Mouse (Mus musculus) naive thymus-derived CD4-positive, alpha-beta T cell, adult 2 months (primary cell): Measurements from ENCODE around the gene Kcng3.

Experiments
- DNase-seq: peaks from one replicate; pipeline ENCODE4 v3.0.0-alpha.2; 2011; ENCODE audit warnings: low read depth

The Kcng3 gene

DNA sequence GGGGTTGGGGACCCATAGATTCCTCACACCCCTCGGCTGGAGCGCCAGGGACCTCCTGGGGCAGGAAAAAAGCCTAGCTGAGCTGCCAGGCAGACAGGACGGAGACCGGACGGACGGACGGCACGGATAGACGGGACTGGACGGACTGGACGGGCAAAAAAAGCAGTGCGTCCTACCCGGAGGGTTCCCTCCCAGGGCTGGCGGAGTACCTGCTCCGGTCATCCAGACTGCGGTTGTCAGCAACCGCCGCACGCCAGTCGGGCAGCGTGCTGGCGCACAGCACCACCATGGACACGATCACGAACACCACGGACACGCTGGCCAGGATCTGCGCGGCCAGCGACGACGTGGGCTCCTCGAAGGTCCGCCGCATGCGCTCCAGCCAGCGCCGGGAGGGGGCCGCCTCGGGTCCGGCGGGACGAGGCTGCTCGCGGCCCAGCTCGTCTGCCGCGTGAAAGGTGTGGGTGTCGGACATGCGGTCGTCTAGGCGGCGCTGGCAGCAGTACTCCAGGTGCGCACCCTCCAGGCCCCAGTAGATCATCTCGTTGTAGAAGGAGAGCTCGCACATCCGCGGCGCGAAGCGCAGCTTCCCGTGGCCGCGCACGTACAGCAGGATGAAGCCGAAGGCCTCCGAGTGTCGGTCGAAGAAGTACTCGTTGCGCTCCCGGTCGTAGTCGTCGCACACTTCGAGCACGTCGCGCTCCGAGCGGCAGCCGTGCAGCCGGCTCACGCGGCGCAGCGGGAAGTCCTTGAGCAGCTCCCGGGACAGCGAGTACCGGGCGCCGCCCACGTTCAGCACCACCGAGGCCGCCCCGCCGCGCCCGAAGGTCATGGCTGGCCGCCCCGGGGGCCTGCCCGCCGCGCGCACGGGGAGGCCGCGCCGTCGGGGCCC, 662 bp downstream of the Kcng3 start:
- peak; percentile 62 for DNase-seq

GRCm38 (mm10) chr17:83613907-83614306, 17.8 kb downstream of the Kcng3 start:
- DNase-seq, result no peak

DNA sequence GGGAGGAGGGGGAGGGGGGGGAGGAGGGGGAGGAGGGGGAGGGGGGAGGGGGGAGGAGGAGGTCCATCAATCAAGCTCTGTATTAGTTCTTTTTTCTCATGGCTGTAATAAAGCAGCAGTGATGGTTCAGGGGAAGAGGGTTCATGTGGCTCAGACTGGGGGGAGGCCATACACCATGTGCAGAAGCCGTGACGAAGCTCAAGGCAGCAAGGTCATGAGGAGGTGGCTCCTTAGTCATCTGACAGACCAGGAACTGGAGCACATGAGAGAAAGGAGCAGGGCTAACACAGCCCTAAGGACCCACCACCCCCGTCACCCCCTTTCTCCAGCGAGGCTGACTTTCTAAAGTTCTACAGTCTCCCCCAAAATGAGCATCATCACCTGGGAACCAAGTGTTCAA, 22.2 kb downstream of the Kcng3 start:
- DNase-seq, result no peak

DNA sequence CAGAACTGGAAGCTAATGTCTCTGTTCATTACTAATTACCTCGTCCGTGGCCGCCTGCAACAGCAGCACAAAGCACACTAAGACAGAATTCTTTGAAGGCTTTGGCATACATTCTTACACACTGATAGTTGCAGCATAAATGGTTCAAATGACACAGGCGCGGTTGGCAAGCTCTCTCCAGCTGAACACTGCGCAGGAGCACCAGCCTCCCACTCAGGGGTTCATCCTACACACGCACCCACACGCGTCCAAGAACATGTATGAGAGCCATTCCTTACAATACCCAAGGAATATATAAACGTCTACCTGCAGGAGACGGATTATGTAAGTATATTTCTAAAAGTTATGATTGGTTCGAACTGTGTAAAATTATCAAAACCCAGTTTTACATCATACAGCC, 30.7 kb downstream of the Kcng3 start:
- DNase-seq, result no peak

DNA sequence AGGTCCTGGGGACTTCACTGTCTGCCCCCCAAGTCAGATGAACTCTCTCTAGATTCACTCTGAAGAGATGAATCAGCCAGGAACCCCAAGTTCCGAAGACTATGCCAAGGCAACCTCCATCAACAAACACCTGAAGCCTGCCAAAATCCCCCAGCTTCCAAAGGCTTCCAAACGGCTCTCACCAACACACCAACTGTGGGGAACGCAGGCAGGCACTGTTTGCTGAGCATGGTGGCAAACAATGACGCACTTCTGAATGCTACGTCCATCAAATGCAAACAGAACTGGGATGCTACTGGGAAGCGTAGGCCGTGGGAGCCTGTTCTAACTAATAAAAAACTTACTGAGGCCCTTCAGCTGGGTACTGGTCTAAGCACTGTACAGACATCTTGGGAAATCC, 35.7 kb downstream of the Kcng3 start:
- no peak for DNase-seq

DNA sequence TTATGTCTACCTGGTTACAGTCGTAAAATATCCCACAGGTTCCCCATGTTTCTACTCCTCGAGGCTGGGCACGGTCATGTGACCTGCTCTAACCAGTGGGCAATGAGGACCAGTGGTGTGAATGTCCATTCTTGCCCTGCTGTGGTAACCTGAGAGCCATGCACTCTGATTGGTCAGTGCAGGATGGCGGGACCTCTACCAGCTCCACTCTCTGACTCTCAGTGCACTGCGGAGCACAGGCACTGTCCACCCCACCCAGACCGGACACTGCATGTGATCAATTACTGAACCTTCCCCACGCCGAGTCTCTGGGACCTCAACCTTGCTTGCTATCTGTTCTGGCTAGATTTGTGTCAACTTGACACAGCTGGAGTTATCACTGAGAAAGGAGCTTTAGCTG, 37.2 kb downstream of the Kcng3 start:
- DNase-seq, result no peak

- peak; percentile 23 for DNase-seq
These were observed 38.3 kb downstream of the Kcng3 start for GRCm38 (mm10) chr17:83593396-83593795.

GRCm38 (mm10) chr17:83588663-83589341, 42.9 kb downstream of the Kcng3 start:
- DNase-seq, result peak; percentile 18

DNA sequence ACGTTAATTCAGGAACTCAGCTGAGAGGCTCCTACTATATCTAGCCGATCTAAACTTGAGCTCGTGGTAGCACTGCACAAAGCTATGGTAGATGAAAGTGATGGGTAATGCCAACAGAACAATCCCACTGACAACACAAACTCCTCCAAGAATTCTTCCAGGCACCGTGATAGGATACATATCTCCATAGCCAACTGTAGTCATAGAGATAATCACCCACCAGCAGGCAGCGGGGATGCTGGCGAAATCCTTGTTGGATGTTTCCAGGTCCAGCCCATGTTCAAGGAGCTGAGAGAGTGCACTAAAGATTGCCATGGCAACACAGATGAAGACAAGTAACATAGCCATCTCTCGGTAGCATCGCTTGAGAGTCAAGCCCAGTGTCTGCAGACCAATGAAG, 44.0 kb downstream of the Kcng3 start:
- no peak for DNase-seq

- no peak for DNase-seq
These were observed 49.1 kb downstream of the Kcng3 start for GRCm38 (mm10) chr17:83582585-83582984.

DNA sequence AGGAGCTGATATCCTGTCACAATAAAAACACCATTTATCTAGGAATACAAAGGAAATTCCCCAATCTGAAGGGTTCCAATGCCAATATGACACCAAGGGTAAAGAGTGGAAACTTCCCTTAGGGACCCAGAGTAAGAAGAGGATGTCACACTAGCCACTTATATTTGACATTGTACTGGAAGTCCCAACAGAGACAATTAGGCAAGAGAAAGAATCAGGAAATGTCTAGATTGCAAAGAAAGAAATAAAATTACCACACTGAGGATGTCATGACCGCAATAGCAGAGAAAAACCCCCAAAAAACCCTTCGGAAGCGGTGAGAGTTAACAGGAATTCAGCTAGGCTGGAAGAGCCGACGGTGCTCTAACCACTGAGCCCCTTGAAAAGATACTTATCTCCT, 51.0 kb downstream of the Kcng3 start:
- DNase-seq, result no peak

DNA sequence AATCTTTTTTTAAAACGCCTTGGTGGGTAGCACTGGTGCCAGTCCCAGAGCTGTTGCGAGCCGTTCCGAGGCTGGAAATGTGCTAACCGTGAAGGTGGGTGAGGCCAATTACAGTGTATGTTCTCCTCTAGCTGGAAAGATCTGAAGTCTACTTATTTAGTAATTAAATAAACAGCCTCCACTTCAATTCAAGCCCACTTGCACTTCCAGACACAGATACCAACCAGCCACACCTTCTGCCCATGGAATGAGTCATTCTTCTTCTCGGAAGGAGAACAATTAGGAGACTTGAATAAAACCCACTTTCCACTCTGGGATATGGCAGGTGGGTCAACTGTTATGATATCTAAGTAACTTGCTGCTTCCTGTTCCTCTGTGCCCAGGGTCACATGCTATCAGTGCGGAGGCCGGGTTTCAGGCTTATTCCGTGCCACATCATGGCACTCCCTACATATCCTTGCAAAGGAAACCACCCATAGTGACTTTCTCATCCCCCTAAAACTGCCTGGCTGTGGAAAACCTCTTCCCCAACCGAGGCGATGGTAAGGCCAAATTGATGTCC, 54.8 kb downstream of the Kcng3 start:
- DNase-seq, result no peak

- no peak for DNase-seq
These were observed 57.1 kb downstream of the Kcng3 start for GRCm38 (mm10) chr17:83574615-83575014.

DNA sequence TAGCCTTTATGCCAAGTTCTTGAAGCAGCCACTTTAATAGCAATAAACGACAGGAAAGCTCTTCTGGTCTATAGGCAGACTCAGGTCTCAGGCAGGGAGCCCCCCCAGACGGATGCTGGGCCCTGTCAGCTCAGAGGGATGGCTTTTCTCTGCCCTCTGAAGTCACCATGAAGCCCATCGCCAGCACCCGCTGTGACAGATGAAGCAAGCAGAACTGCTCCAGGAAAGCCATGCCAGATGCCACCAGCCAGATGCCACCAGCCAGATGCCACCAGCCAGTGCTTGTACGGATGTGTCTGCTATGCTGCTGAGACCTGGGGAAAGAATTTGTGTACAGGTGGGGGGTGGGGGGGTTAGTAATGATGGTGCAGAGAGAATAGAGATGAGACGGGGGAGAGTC, 58.6 kb downstream of the Kcng3 start:
- no peak for DNase-seq

- no peak for DNase-seq
These were observed 59.3 kb downstream of the Kcng3 start for GRCm38 (mm10) chr17:83572366-83572765.

DNA sequence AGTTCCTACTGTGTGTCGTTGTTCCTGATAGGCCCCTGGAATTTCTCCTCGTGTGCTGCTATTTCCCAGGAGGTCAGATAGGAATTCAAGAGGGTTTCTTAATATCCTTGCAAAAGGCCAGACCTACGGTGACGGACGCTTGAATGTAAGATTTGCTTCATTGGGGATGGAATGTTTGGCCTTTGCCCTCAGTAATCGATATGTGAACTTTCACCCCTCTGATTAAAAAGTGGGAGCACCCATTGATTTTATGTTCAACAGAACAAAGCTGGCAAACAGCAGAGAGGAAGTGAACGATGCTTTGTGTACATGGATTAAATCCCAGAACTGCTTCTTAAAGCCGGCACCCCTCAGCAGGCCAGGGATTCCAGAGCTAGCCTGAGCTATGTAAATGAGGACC, 64.3 kb downstream of the Kcng3 start:
- DNase-seq, result no peak

GRCm38 (mm10) chr17:83565506-83565905, 66.2 kb downstream of the Kcng3 start:
- DNase-seq, result no peak

DNA sequence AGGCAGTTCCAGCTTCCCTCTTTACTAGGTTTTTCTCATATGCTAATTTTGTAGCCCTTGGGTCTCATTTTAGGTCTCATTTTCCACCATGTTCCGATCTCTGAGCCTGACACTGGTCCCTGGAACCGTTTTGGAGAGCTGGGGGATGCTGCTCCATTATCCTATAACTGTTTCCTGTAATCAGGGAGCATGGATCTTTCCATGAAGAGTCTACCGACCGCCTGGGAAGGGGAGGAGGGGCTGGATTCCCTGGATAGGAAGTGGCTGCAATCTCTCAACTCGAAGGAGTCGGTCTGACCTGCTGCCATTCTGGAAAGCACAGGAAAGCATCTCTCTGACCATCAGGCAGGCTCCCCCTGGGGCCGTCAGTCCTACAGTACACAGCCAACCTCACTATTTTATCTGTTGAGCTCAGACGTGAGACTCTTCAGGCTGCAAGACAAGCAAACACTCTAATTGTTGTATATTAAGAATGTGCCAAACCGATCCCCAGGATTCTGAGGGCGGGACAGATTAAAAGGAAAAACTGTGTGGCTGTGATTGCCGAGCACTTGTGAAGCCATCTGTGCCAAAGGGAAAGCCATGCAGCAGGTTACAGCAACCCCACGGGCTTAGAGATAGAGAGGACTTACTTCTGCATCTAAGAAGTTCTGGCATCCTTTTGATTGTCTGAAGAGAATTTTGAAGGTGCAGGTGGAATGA, 67.4 kb downstream of the Kcng3 start:
- DNase-seq, result no peak

GRCm38 (mm10) chr17:83563703-83564111, 68.0 kb downstream of the Kcng3 start:
- peak; percentile 69 for DNase-seq

GRCm38 (mm10) chr17:83562153-83563010, 69.3 kb downstream of the Kcng3 start:
- DNase-seq, result no peak

- DNase-seq, result peak; percentile 74
These were observed 72.6 kb downstream of the Kcng3 start for GRCm38 (mm10) chr17:83559081-83559480.

GRCm38 (mm10) chr17:83555836-83556235, 75.9 kb downstream of the Kcng3 start:
- DNase-seq, result no peak
